Mouse (Mus musculus): ENCODE results near the gene Nudt13. TPM values are rescaled to one million over a fixed set of nuclear protein-coding genes. Genes with fewer than 3 reads are reported as not detected.

Nudt13 gene
- polyA plus RNA-seq (2012; rRNA removed) (5.1 and 6.1 TPM in 2 replicates), polyA plus RNA-seq (2014; fragmentation: Nextera tagmentation; extraction: Ambion mirVana) (2.6 and 4.8 TPM in 2 replicates)

GRCm38 (mm10) chr14:20294117-20294892 lies at the start of gene Nudt13:
Gene Nudt13, plus strand, starts transcription at chr14:20294697.
- no peak for TF ChIP-seq CTCF (IDR thresholded peaks at IDR 0.05; ENCODE audit: low read depth)
- TF ChIP-seq EP300 (IDR thresholded peaks at IDR 0.05; ENCODE audit: low read depth) = no peak
- WGBS (ENCODE audit: insufficient replicate concordance) = 19% methylated on average over 14 of the region's 14 CpGs
- Histone ChIP-seq H3K4me2 (ENCODE audit: low read depth) (peak within 1 kb of the TSS; percentile 92), H3K9ac (replicated peaks) (peak within 1 kb of the TSS; percentile 46), H3K27ac (no peak within 1 kb of the TSS), H3K27me3 (ENCODE audit: control insufficient read depth, insufficient read depth, low read length) (no peaks in the 10 kb centered on the region), H3K9me3 (ENCODE audit: control insufficient read depth, low read length) (no peaks in the 10 kb centered on the region), H3K36me3 (replicated peaks; ENCODE audit: control insufficient read depth, insufficient read depth, low read depth) (no peaks in the 10 kb centered on the region), H3K4me1 (replicated peaks; ENCODE audit: control insufficient read depth in 2 of 2, insufficient read depth in 2 of 2, low read length in 1 of 2) (peaks cover 0 to 12% of the 10 kb centered on the region in 2 experiments; a peak in 2 of 4 replicates), H3K4me3 (ENCODE audit: insufficient read depth in 1 of 2, low read depth in 2 of 2, low read length in 2 of 2) (peak within 1 kb of the TSS; percentile 61 to 92)
- peak; percentile 88 to 92 (median 88) for DNase-seq (ENCODE audit: low read depth in 3 of 3, low spot score in 3 of 3)
- ATAC-seq (ENCODE audit: insufficient read depth) = peak; percentile 89

- Histone ChIP-seq H3K4me1 (replicated peaks; ENCODE audit: control insufficient read depth in 2 of 2, insufficient read depth in 2 of 2, low read length in 1 of 2) (no peaks in the 10 kb centered on the region), H3K9ac (replicated peaks) (no peak overlapping the region), H3K4me2 (ENCODE audit: low read depth) (no peak overlapping the region), H3K27me3 (ENCODE audit: control insufficient read depth, insufficient read depth, low read length) (no peaks in the 10 kb centered on the region), H3K36me3 (replicated peaks; ENCODE audit: control insufficient read depth, insufficient read depth, low read depth) (no peaks in the 10 kb centered on the region), H3K4me3 (ENCODE audit: insufficient read depth in 1 of 2, low read depth in 2 of 2, low read length in 2 of 2) (no peak overlapping the region), H3K27ac (no peak overlapping the region), H3K9me3 (ENCODE audit: control insufficient read depth, low read length) (no peaks in the 10 kb centered on the region)
- DNase-seq (ENCODE audit: low read depth in 3 of 3, low spot score in 3 of 3) (no peak), ATAC-seq (ENCODE audit: insufficient read depth) (no peak)
- 38% methylated on average over 2 of the region's 2 CpGs for WGBS (ENCODE audit: insufficient replicate concordance)
- no peak for TF ChIP-seq CTCF (IDR thresholded peaks at IDR 0.05; ENCODE audit: low read depth)
- no peak for TF ChIP-seq EP300 (IDR thresholded peaks at IDR 0.05; ENCODE audit: low read depth)
Observed at GRCm38 (mm10) chr14:20245318-20245717, 49.2 kb upstream of the Nudt13 start.

DNA sequence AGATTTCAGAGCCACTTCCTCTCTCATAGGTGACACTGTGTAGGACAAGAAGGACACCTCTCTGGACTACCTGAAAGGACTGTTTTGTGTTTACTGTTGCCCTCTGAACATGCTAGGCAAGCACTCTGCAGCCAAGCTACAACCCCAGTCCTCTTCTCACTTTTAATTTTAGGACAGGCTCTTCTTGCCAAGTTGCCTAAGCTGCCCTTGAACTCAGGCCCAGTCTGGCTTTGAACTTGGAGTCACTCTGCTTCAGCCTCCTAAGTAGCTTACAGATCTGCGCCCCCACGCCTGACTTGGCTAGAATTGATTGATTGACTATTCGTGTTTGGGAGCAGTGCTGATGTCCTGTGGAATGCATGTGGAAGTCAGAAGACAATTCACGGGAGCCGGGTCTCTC lies 48.6 kb upstream of the Nudt13 start:
- Histone ChIP-seq H3K4me2 (ENCODE audit: low read depth) (no peak overlapping the region), H3K27me3 (ENCODE audit: control insufficient read depth, insufficient read depth, low read length) (no peaks in the 10 kb centered on the region), H3K36me3 (replicated peaks; ENCODE audit: control insufficient read depth, insufficient read depth, low read depth) (no peaks in the 10 kb centered on the region), H3K9ac (replicated peaks) (no peak overlapping the region), H3K4me3 (ENCODE audit: insufficient read depth in 1 of 2, low read depth in 2 of 2, low read length in 2 of 2) (no peak overlapping the region), H3K27ac (no peak overlapping the region), H3K4me1 (replicated peaks; ENCODE audit: control insufficient read depth in 2 of 2, insufficient read depth in 2 of 2, low read length in 1 of 2) (no peaks in the 10 kb centered on the region), H3K9me3 (ENCODE audit: control insufficient read depth, low read length) (no peaks in the 10 kb centered on the region)
- 69% methylated on average over 5 of the region's 5 CpGs for WGBS (ENCODE audit: insufficient replicate concordance)
- ATAC-seq (ENCODE audit: insufficient read depth) (no peak), DNase-seq (ENCODE audit: low read depth in 3 of 3, low spot score in 3 of 3) (no peak)
- TF ChIP-seq CTCF (IDR thresholded peaks at IDR 0.05; ENCODE audit: low read depth) = no peak
- no peak for TF ChIP-seq EP300 (IDR thresholded peaks at IDR 0.05; ENCODE audit: low read depth)

- no peak for TF ChIP-seq CTCF (IDR thresholded peaks at IDR 0.05; ENCODE audit: low read depth)
- no peak for TF ChIP-seq EP300 (IDR thresholded peaks at IDR 0.05; ENCODE audit: low read depth)
- DNase-seq (ENCODE audit: low read depth in 3 of 3, low spot score in 3 of 3) = no peak
- 59% methylated on average over 11 of the region's 11 CpGs for WGBS (ENCODE audit: insufficient replicate concordance)
Observed at GRCm38 (mm10) chr14:20246811-20247266, 47.7 kb upstream of the Nudt13 start.

GRCm38 (mm10) chr14:20248001-20248400 lies 46.5 kb upstream of the Nudt13 start:
- no peaks in the 10 kb centered on the region for H3K4me1 ChIP-seq (replicated peaks; ENCODE audit: control insufficient read depth in 2 of 2, insufficient read depth in 2 of 2, low read length in 1 of 2)
- H3K27ac ChIP-seq = no peak overlapping the region
- no peak overlapping the region for H3K9ac ChIP-seq (replicated peaks)
- H3K36me3 ChIP-seq (replicated peaks; ENCODE audit: control insufficient read depth, insufficient read depth, low read depth) = no peaks in the 10 kb centered on the region
- ATAC-seq (ENCODE audit: insufficient read depth) (no peak), DNase-seq (ENCODE audit: low read depth in 3 of 3, low spot score in 3 of 3) (no peak)
- H3K4me2 ChIP-seq (ENCODE audit: low read depth) = no peak overlapping the region
- TF ChIP-seq CTCF (IDR thresholded peaks at IDR 0.05; ENCODE audit: low read depth) = no peak
- TF ChIP-seq EP300 (IDR thresholded peaks at IDR 0.05; ENCODE audit: low read depth) = no peak
- H3K27me3 ChIP-seq (ENCODE audit: control insufficient read depth, insufficient read depth, low read length) = no peaks in the 10 kb centered on the region
- no peaks in the 10 kb centered on the region for H3K9me3 ChIP-seq (ENCODE audit: control insufficient read depth, low read length)
- 72% methylated on average over 3 of the region's 3 CpGs for WGBS (ENCODE audit: insufficient replicate concordance)
- H3K4me3 ChIP-seq (ENCODE audit: insufficient read depth in 1 of 2, low read depth in 2 of 2, low read length in 2 of 2) = no peak overlapping the region

More at GRCm38 (mm10) chr14:20246811-20247266, 47.7 kb upstream of the Nudt13 start:
- Histone ChIP-seq H3K4me3 (ENCODE audit: insufficient read depth in 1 of 2, low read depth in 2 of 2, low read length in 2 of 2) (no peak overlapping the region), H3K4me1 (replicated peaks; ENCODE audit: control insufficient read depth in 2 of 2, insufficient read depth in 2 of 2, low read length in 1 of 2) (no peaks in the 10 kb centered on the region), H3K27me3 (ENCODE audit: control insufficient read depth, insufficient read depth, low read length) (no peaks in the 10 kb centered on the region), H3K4me2 (ENCODE audit: low read depth) (no peak overlapping the region), H3K36me3 (replicated peaks; ENCODE audit: control insufficient read depth, insufficient read depth, low read depth) (no peaks in the 10 kb centered on the region), H3K27ac (no peak overlapping the region), H3K9me3 (ENCODE audit: control insufficient read depth, low read length) (no peaks in the 10 kb centered on the region), H3K9ac (replicated peaks) (no peak overlapping the region)
- ATAC-seq (ENCODE audit: insufficient read depth) = no peak

All from liver, embryonic 14.5 days (tissue).